Mouse (Mus musculus): Measurements from ENCODE around the gene Gm10424. TPM values are rescaled to one million over a fixed set of nuclear protein-coding genes. Genes with fewer than 3 reads are reported as not detected.
"Not testable (repeated sequence)": the region's sequence is repeated elsewhere in the genome, so short reads cannot be mapped to it uniquely, and the experiment has no call there.

Gene Gm10424
- not detected in 3 replicates for total RNA-seq (2017)

GRCm38 (mm10) chr5:95272668-95273067 lies at the start of gene Gm10424:
Gm10424 (minus strand) TSS chr5:95272768.
- not testable (repeated sequence) for ATAC-seq (replicated peaks; ENCODE audit: insufficient number of reproducible peaks, low FRiP score, low TSS enrichment, poor library complexity, severe bottlenecking)

GRCm38 (mm10) chr5:95305611-95306010 lies 33.0 kb upstream of the Gm10424 start, which contains the start of gene Gm3259:
Gm3259 (plus strand) TSS chr5:95305911.
- not testable (repeated sequence) for ATAC-seq (replicated peaks; ENCODE audit: insufficient number of reproducible peaks, low FRiP score, low TSS enrichment, poor library complexity, severe bottlenecking)

Other genes starting within 250 kb of the Gm10424 start
- gene Gm7942, start 165.8 kb downstream of the Gm10424 start, total RNA-seq (2017), result not detected in 3 replicates
- gene Gm16513, start 90.1 kb downstream of the Gm10424 start, total RNA-seq (2017), result not detected in 3 replicates
- gene Gm3259, start 33.1 kb upstream of the Gm10424 start, total RNA-seq (2017), result not detected in 3 replicates
- gene D5Ertd577e, start 184.0 kb upstream of the Gm10424 start, total RNA-seq (2017), result not detected in 3 replicates
- gene Gm3286, start 238.0 kb upstream of the Gm10424 start, total RNA-seq (2017), result not detected in 3 replicates

Data from monocyte, adult 5-6 weeks (primary cell).